Mouse (Mus musculus) E14TG2a.4 (cell line): ENCODE measurements at regions not wholly inside any gene's neighbourhood (a gene's known extent, or its start where the extent isn't known, plus 50 kb on each side); places are given as distances from the start of the nearest gene placed in this dataset.

Source experiments
- CTCF ChIP-seq: conservative IDR thresholded peaks from 2 replicates; pipeline ENCODE4 v1.5.1; 2014; ENCODE audit warnings: low read length
- NANOG ChIP-seq: IDR thresholded peaks from 2 replicates; pipeline ENCODE4 v1.6.1; 2014; ENCODE audit warnings: borderline replicate concordance, low read length, mixed read lengths

GRCm38 (mm10) chr8:76217819-76218580 is 681.2 kb upstream of the Nr3c2 start:
- TF ChIP-seq CTCF (no peak), NANOG (no peak)
